ENCODE assay signal across 17 mouse cellular contexts in genomic region chr6:121214667-121215330, GRCm38 (mm10). TPM values are rescaled to one million over a fixed set of nuclear protein-coding genes. Genes with fewer than 3 reads are reported as not detected.
DNase-seq lines count a peak whose midpoint lies in the region; ATAC-seq and TF ChIP-seq lines count a peak whose summit lies in the region.
"Had no signal": no experiment of that assay in that cellular context is flagged by ENCODE, and none has a peak within 500 bp of the region (broad histone marks: within the 10 kb centered on the region; RNA-seq: fewer than 3 reads in every experiment).

No protein-coding gene starts in this region.

- H3K9ac ChIP-seq in liver, postnatal 0 days (replicated peaks) = no peak overlapping the region
- no peak overlapping the region for H3K9ac ChIP-seq in forebrain, postnatal 0 days
- H3K9ac ChIP-seq: embryonic facial prominence, embryonic 13.5 days; forebrain, embryonic 12.5 days had no signal

- DNase-seq in thymus, postnatal 0 days (ENCODE audit: low spot score) = peak; percentile 61
- no peak for DNase-seq in thymus, adult 2 months
- DNase-seq in liver, postnatal 0 days = peak; percentile 29
- DNase-seq in retina, embryonic 14.5 days (ENCODE audit: low spot score) = no peak
- no peak for DNase-seq in c-Kit-positive CD71-positive TER-119-positive erythroid progenitor cells, embryonic 14.5 days (ENCODE audit: low spot score)
- DNase-seq in forebrain, postnatal 0 days = no peak
- DNase-seq: cerebellum, postnatal 36 days; heart, postnatal 4 days; layer of hippocampus, adult 9-11 months had no signal

- H3K36me3 ChIP-seq in thymus, adult 2 months (ENCODE audit: control insufficient read depth, insufficient read depth, low read length) = no peaks in the 10 kb centered on the region
- no peaks in the 10 kb centered on the region for H3K36me3 ChIP-seq in liver, postnatal 0 days (replicated peaks; ENCODE audit: insufficient read depth, low read length)
- no peaks in the 10 kb centered on the region for H3K36me3 ChIP-seq in forebrain, postnatal 0 days (ENCODE audit: insufficient read depth)
- H3K36me3 ChIP-seq: embryonic facial prominence, embryonic 13.5 days; forebrain, embryonic 12.5 days had no signal

- H3K4me3 ChIP-seq in thymus, adult 2 months (ENCODE audit: control insufficient read depth, insufficient read depth, low read length) = no peak overlapping the region
- no peak overlapping the region for H3K4me3 ChIP-seq in liver, postnatal 0 days (ENCODE audit: low read depth, low read length)
- H3K4me3 ChIP-seq in forebrain, postnatal 0 days (ENCODE audit: low read depth, low read length) = no peak overlapping the region
- H3K4me3 ChIP-seq: embryonic facial prominence, embryonic 13.5 days; forebrain, embryonic 12.5 days had no signal

- TF ChIP-seq CTCF in thymus, adult 2 months (IDR thresholded peaks at IDR 0.05; ENCODE audit: borderline replicate concordance, control insufficient read depth, extremely low read depth, insufficient read depth, low read length, poor library complexity) = no peak
- TF ChIP-seq CTCF in liver, postnatal 0 days (IDR thresholded peaks at IDR 0.05; ENCODE audit: low read depth) = no peak
- TF ChIP-seq CTCF in forebrain, postnatal 0 days (IDR thresholded peaks at IDR 0.05; ENCODE audit: low read depth) = no peak

- H3K27ac ChIP-seq in thymus, adult 2 months (ENCODE audit: control insufficient read depth, insufficient read depth, low read length) = no peak overlapping the region
- peak overlapping the region; percentile 35; the same call in 1 of the 2 replicates for H3K27ac ChIP-seq in liver, postnatal 0 days (ENCODE audit: low read depth)
- no peak overlapping the region for H3K27ac ChIP-seq in forebrain, postnatal 0 days (ENCODE audit: low read depth, low read length)
- H3K27ac ChIP-seq: embryonic facial prominence, embryonic 13.5 days; forebrain, embryonic 12.5 days; kidney, postnatal 0 days had no signal

- no peak for TF ChIP-seq EP300 in liver, postnatal 0 days (IDR thresholded peaks at IDR 0.05; ENCODE audit: low read depth)

- H3K4me1 ChIP-seq in thymus, adult 2 months (replicated peaks; ENCODE audit: control insufficient read depth, insufficient read depth, low read length) = peaks cover 66% of the 10 kb centered on the region
- peaks cover 20% of the 10 kb centered on the region for H3K4me1 ChIP-seq in liver, postnatal 0 days (ENCODE audit: insufficient read depth)
- H3K4me1 ChIP-seq in forebrain, postnatal 0 days (ENCODE audit: insufficient read depth) = no peaks in the 10 kb centered on the region

- H3K9me3 ChIP-seq in liver, postnatal 0 days (ENCODE audit: low read length) = no peaks in the 10 kb centered on the region
- H3K9me3 ChIP-seq in forebrain, postnatal 0 days (ENCODE audit: low read length) = no peaks in the 10 kb centered on the region
- H3K9me3 ChIP-seq: embryonic facial prominence, embryonic 13.5 days; forebrain, embryonic 12.5 days had no signal

- TF ChIP-seq POLR2A in thymus, adult 2 months (IDR thresholded peaks at IDR 0.05; ENCODE audit: control insufficient read depth, extremely low read depth, insufficient read depth, low read length, poor library complexity) = no peak

- H3K27me3 ChIP-seq in thymus, adult 2 months (ENCODE audit: control insufficient read depth, insufficient read depth, low read length) = no peaks in the 10 kb centered on the region; the same call in 1 of the 2 replicates
- H3K27me3 ChIP-seq in liver, postnatal 0 days (ENCODE audit: insufficient read depth, low read length) = peaks cover 7% of the 10 kb centered on the region; the same call in 1 of the 2 replicates
- peaks cover 3% of the 10 kb centered on the region; the same call in 1 of the 2 replicates for H3K27me3 ChIP-seq in forebrain, postnatal 0 days (ENCODE audit: insufficient read depth, low read length)
- H3K27me3 ChIP-seq: Patski had no signal

- no peak overlapping the region; the same call in 1 of the 2 replicates for H3K4me2 ChIP-seq in liver, postnatal 0 days (ENCODE audit: low read depth, low read length)
- H3K4me2 ChIP-seq in forebrain, postnatal 0 days (ENCODE audit: low read depth) = no peak overlapping the region
- H3K4me2 ChIP-seq: embryonic facial prominence, embryonic 13.5 days; forebrain, embryonic 12.5 days had no signal

- 15% methylated on average over 8 of the region's 8 CpGs for whole genome bisulfite sequencing in thymus, adult 2 months
- 29% methylated on average over 8 of the region's 8 CpGs for WGBS in liver, postnatal 0 days (ENCODE audit: insufficient replicate concordance)
- WGBS in forebrain, postnatal 0 days = 88% methylated on average over 8 of the region's 8 CpGs

- ATAC-seq in granulocyte monocyte progenitor cell, adult 5-6 weeks (replicated peaks; ENCODE audit: poor library complexity, severe bottlenecking) = peak; percentile 60
- peak; percentile 18 for ATAC-seq in liver, postnatal 0 days
- no peak for ATAC-seq in cerebellum, adult (ENCODE audit: insufficient number of reproducible peaks, low FRiP score, low TSS enrichment)
- ATAC-seq in forebrain, postnatal 0 days = no peak
- ATAC-seq: intestine, embryonic 16.5 days; Patski had no signal

RNA-seq across cellular contexts. Expression of gene Tuba8, which starts 4.3 kb away (rescaled TPM):
- polyA plus RNA-seq in thymus, postnatal 0 days (2015; fragmentation: Nextera tagmentation; extraction: Ambion mirVana) = 5.0 and 6.1 TPM in 2 replicates
- polyA plus RNA-seq in thymus, adult 2 months (2012; rRNA removed) = 2.9 and 4.3 TPM in 2 replicates
- total RNA-seq in granulocyte monocyte progenitor cell, adult 5-6 weeks (2014; fragmentation: Nextera tagmentation) = 9.3 and 12.8 TPM in 2 replicates
- total RNA-seq in granulocyte monocyte progenitor cell, adult 5-6 weeks (2017) = 27.8 and 28.4 TPM in 2 replicates
- polyA plus RNA-seq in liver, postnatal 0 days (2015; fragmentation: Nextera tagmentation; extraction: Ambion mirVana) = 6.5 and 6.7 TPM in 2 replicates
- total RNA-seq in forebrain, postnatal 0 days (2014; rRNA removed) = 0.31 and 0.86 TPM in 2 replicates
- polyA plus RNA-seq in forebrain, postnatal 0 days (2015; fragmentation: Nextera tagmentation; extraction: Ambion mirVana) = 1.1 and 1.2 TPM in 2 replicates

RNA-seq across cellular contexts. Expression of gene Usp18, which starts 30.9 kb away (rescaled TPM):
- polyA plus RNA-seq in thymus, postnatal 0 days (2015; fragmentation: Nextera tagmentation; extraction: Ambion mirVana) = 48.3 and 54.4 TPM in 2 replicates
- polyA plus RNA-seq in thymus, adult 2 months (2012; rRNA removed) = 30.0 and 43.4 TPM in 2 replicates
- total RNA-seq in granulocyte monocyte progenitor cell, adult 5-6 weeks (2014; fragmentation: Nextera tagmentation) = not detected in 2 replicates
- 0.82 and 1.3 TPM in 2 replicates for total RNA-seq in granulocyte monocyte progenitor cell, adult 5-6 weeks (2017)
- polyA plus RNA-seq in liver, postnatal 0 days (2015; fragmentation: Nextera tagmentation; extraction: Ambion mirVana) = 19.2 and 24.1 TPM in 2 replicates
- 1.7 and 2.5 TPM in 2 replicates for total RNA-seq in forebrain, postnatal 0 days (2014; rRNA removed)
- polyA plus RNA-seq in forebrain, postnatal 0 days (2015; fragmentation: Nextera tagmentation; extraction: Ambion mirVana) = 3.0 and 3.4 TPM in 2 replicates
- total RNA-seq: left cerebral cortex, postnatal 14 days had no signal

RNA-seq across cellular contexts. Expression of gene Pex26, which starts 31.3 kb away (rescaled TPM):
- polyA plus RNA-seq in thymus, postnatal 0 days (2015; fragmentation: Nextera tagmentation; extraction: Ambion mirVana) = 7.3 and 8.0 TPM in 2 replicates
- polyA plus RNA-seq in thymus, adult 2 months (2012; rRNA removed) = 29.3 and 31.7 TPM in 2 replicates
- total RNA-seq in granulocyte monocyte progenitor cell, adult 5-6 weeks (2014; fragmentation: Nextera tagmentation) = 9.7 and 11.5 TPM in 2 replicates
- total RNA-seq in granulocyte monocyte progenitor cell, adult 5-6 weeks (2017) = 6.5 and 8.3 TPM in 2 replicates
- polyA plus RNA-seq in liver, postnatal 0 days (2015; fragmentation: Nextera tagmentation; extraction: Ambion mirVana) = 3.9 and 4.2 TPM in 2 replicates
- total RNA-seq in forebrain, postnatal 0 days (2014; rRNA removed) = 25.9 and 31.0 TPM in 2 replicates
- 11.1 and 12.3 TPM in 2 replicates for polyA plus RNA-seq in forebrain, postnatal 0 days (2015; fragmentation: Nextera tagmentation; extraction: Ambion mirVana)

Comparison
In these comparisons a context has a peak if more than half of its experiments do, and no peak if none do; other contexts are left out.
1. DNase-seq: peak in thymus, postnatal 0 days (single experiment) and liver, postnatal 0 days (single experiment); none in thymus, adult 2 months (single experiment), retina, embryonic 14.5 days (single experiment), c-Kit-positive CD71-positive TER-119-positive erythroid progenitor cells, embryonic 14.5 days (single experiment) and forebrain, postnatal 0 days (single experiment).
2. ATAC-seq: peak in granulocyte monocyte progenitor cell, adult 5-6 weeks (single experiment) and liver, postnatal 0 days (single experiment); none in cerebellum, adult (single experiment) and forebrain, postnatal 0 days (single experiment).